Mouse (Mus musculus) liver, embryonic 16.5 days (tissue): ENCODE measurements around the gene Slc15a3. TPM values are rescaled to one million over a fixed set of nuclear protein-coding genes. Genes with fewer than 3 reads are reported as not detected.

ENCODE experiments used
- ATAC-seq: fragments of 200-750 bp; cut with Nextera tagmentation; 2 replicates; pipeline ENCODE4 v1.8.0; 2017; ENCODE audit warnings: low read depth, mild to moderate bottlenecking, moderate number of reproducible peaks, moderate library complexity
- H3K27ac ChIP-seq: fragments of 300-500 bp; sonication (generic); 2 replicates; pipeline ENCODE4 v1.5.1; 2014; ENCODE audit warnings: mild to moderate bottlenecking, low read length
- H3K27me3 ChIP-seq: fragments of 300-500 bp; sonication (generic); 2 replicates; pipeline ENCODE4 v1.6.1; 2014; ENCODE audit warnings: low read depth, low read length, mixed read lengths; ENCODE audit not compliant: control insufficient read depth, insufficient read depth
- H3K36me3 ChIP-seq: fragments of 300-500 bp; sonication (generic); 2 replicates; pipeline ENCODE4 v1.6.1; 2014; ENCODE audit warnings: mild to moderate bottlenecking; ENCODE audit not compliant: control insufficient read depth, insufficient read depth
- H3K4me1 ChIP-seq: fragments of 300-500 bp; sonication (generic); 2 replicates; pipeline ENCODE4 v1.6.1; 2014; ENCODE audit warnings: low read depth, low read length, mixed read lengths; ENCODE audit not compliant: control insufficient read depth
- H3K4me2 ChIP-seq: fragments of 300-500 bp; sonication (generic); 2 replicates; pipeline ENCODE4 v1.6.1; 2014; ENCODE audit warnings: low read depth, low read length, mixed read lengths
- H3K4me3 ChIP-seq: fragments of 300-500 bp; sonication (generic); 2 replicates; pipeline ENCODE4 v1.5.1; 2014; ENCODE audit warnings: low read depth, mild to moderate bottlenecking, low read length
- H3K9ac ChIP-seq: fragments of 300-500 bp; sonication (generic); 2 replicates; pipeline ENCODE4 v1.6.1; 2014; ENCODE audit warnings: low read depth, low read length
- H3K9me3 ChIP-seq: fragments of 300-500 bp; sonication (generic); replicated peaks from 2 replicates; pipeline ENCODE4 v1.6.1; 2016; ENCODE audit warnings: low read length; ENCODE audit not compliant: control insufficient read depth
- WGBS: fragments of 180-500 bp; shearing (Covaris S2); extraction: QIAGEN DNeasy Blood & Tissue Kit; methylation state at CpG from one replicate; pipeline ENCODE4 v1.1.7; 2014; ENCODE audit not compliant: insufficient replicate concordance; 5-methylcytosine and 5-hydroxymethylcytosine counted together
- polyA plus RNA-seq: library from polyadenylated mRNA; unstranded; fragments of >200 nt; fragmentation: Nextera tagmentation; extraction: Ambion mirVana; gene quantifications from 2 replicates; pipeline ENCODE4 v1.2.1, GENCODE M21; 2015

Slc15a3 gene
- polyA plus RNA-seq, 1 experiment from 2014 or later: 1.8 TPM

DNA sequence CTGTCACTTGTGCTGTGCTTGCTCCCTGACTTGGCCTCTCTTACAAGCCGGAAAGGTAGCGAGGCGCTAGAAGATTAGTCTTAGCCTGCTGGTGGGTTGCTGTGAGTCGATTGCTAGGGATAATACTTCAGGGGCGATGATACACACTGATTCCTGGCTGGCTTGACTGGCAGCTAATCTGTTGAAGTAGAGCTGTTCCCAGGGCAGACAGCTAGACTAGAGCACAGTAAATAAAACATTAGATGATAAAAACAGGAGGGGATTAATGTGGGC lies 66.1 kb downstream of the Slc15a3 start:
- Histone ChIP-seq H3K9ac (no peak overlapping the region), H3K4me3 (no peak overlapping the region), H3K27ac (no peak overlapping the region), H3K36me3 (peaks cover 40% of the 10 kb centered on the region), H3K27me3 (no peaks in the 10 kb centered on the region), H3K9me3 (no peaks in the 10 kb centered on the region), H3K4me2 (no peak overlapping the region), H3K4me1 (no peaks in the 10 kb centered on the region; the same call in 1 of the 2 replicates)
- no peak for ATAC-seq
- WGBS: 83% methylated on average over 5 of the region's 5 CpGs

DNA sequence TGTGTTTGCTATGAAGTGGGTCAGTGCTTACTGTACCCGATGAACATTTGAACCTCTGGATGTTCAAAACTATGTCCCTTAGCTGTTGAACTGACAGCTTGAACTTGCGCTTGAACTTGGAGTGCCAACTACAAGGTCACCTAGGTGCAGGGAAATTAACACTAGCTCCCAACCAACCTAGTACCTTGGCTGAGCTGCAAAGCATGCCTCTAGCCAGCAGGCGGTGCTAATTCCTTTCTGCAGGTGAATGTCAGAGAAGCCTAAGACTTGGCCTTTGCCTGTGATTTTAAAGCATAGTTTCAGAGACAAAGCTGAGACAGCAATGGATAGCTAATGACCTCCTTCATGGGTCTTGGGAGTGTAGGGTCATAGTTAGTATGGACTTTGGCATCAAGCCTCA lies 68.4 kb downstream of the Slc15a3 start:
- Histone ChIP-seq H3K4me1 (no peaks in the 10 kb centered on the region; the same call in 1 of the 2 replicates), H3K9ac (no peak overlapping the region), H3K27me3 (no peaks in the 10 kb centered on the region), H3K9me3 (no peaks in the 10 kb centered on the region), H3K27ac (no peak overlapping the region), H3K36me3 (peaks cover 19% of the 10 kb centered on the region), H3K4me2 (no peak overlapping the region), H3K4me3 (no peak overlapping the region)
- WGBS: 47% methylated on average over 3 of the region's 3 CpGs
- ATAC-seq: no peak; the same call in 1 of the 2 replicates

Other genes starting within 250 kb of the Slc15a3 start
- 170 and 176 TPM in 2 replicates for gene Ddb1, start 234.4 kb upstream of the Slc15a3 start, polyA plus RNA-seq
- gene Tkfc, start 234.1 kb upstream of the Slc15a3 start, polyA plus RNA-seq: 39.7 and 47.8 TPM in 2 replicates
- gene Vwce, start 205.5 kb upstream of the Slc15a3 start, polyA plus RNA-seq: 13.5 and 16.0 TPM in 2 replicates
- gene Pga5, start 161.7 kb upstream of the Slc15a3 start, polyA plus RNA-seq: 0.06 TPM in 1 of 2 replicates, not detected in the other
- gene Vps37c, start 151.0 kb upstream of the Slc15a3 start, polyA plus RNA-seq: 11.7 and 12.1 TPM in 2 replicates
- gene Cd5, start 100.7 kb upstream of the Slc15a3 start, polyA plus RNA-seq: not detected in 2 replicates
- 0.04 TPM in 1 of 2 replicates, not detected in the other for gene Cd6, start 9.7 kb upstream of the Slc15a3 start, polyA plus RNA-seq
- 2.7 and 3.1 TPM in 2 replicates for gene Tmem132a, start 30.2 kb downstream of the Slc15a3 start, polyA plus RNA-seq
- gene Tmem109, start 42.3 kb downstream of the Slc15a3 start, polyA plus RNA-seq: 16.9 and 20.0 TPM in 2 replicates
- gene Prpf19, start 55.5 kb downstream of the Slc15a3 start, polyA plus RNA-seq: 11.7 and 12.2 TPM in 2 replicates
- not detected in 2 replicates for gene Zp1, start 80.9 kb downstream of the Slc15a3 start, polyA plus RNA-seq
- gene Ptgdr2, start 97.4 kb downstream of the Slc15a3 start, polyA plus RNA-seq: 0.04 and 0.05 TPM in 2 replicates
- gene Ccdc86, start 109.5 kb downstream of the Slc15a3 start, polyA plus RNA-seq: 9.0 and 9.1 TPM in 2 replicates
- 0.31 TPM in 1 of 2 replicates, not detected in the other for gene Ms4a10, start 134.9 kb downstream of the Slc15a3 start, polyA plus RNA-seq
- not detected in 2 replicates for gene Ms4a15, start 153.5 kb downstream of the Slc15a3 start, polyA plus RNA-seq
- gene Ms4a18, start 178.3 kb downstream of the Slc15a3 start, polyA plus RNA-seq: 0.20 TPM in 1 of 2 replicates, not detected in the other
- gene Ms4a8a, start 241.4 kb downstream of the Slc15a3 start, polyA plus RNA-seq: 0.19 and 0.20 TPM in 2 replicates